Mouse (Mus musculus) duodenum, adult 2 months (tissue): ENCODE measurements around the gene Rtel1. TPM values are rescaled to one million over a fixed set of nuclear protein-coding genes. Genes with fewer than 3 reads are reported as not detected.

Source experiments
- polyA plus RNA-seq: library from polyadenylated mRNA; depleted of rRNA; stranded (reverse); fragments of >200 nt; gene quantifications from 2 replicates; pipeline ENCODE4 v1.2.3, GENCODE M21; 2012; ENCODE audit warnings: low replicate concordance; rRNA removed

The Rtel1 gene
- 14.4 and 16.6 TPM in 2 replicates for polyA plus RNA-seq

GRCm38 (mm10) chr2:181319248-181320102, at the start of gene Rtel1:
Gene Rtel1 (plus strand): TSS chr2:181319739.

GRCm38 (mm10) chr2:181287958-181288350, 31.6 kb upstream of the Rtel1 start, which contains the start of gene Gmeb2:
Gene Gmeb2 (minus strand): TSS chr2:181288035.

GRCm38 (mm10) chr2:181314080-181314810, 5.3 kb upstream of the Rtel1 start, which contains the start of gene Stmn3:
Gene Stmn3 (minus strand): TSS chr2:181314500.

GRCm38 (mm10) chr2:181364860-181365596, 45.5 kb downstream of the Rtel1 start, which contains the start of the genes Zgpat and Arfrp1:
Gene Zgpat (plus strand): TSS chr2:181364928.
Gene Arfrp1 (minus strand): TSS chr2:181365404.

GRCm38 (mm10) chr2:181379778-181380177, 60.2 kb downstream of the Rtel1 start, which contains the start of gene Lime1:
Gene Lime1 (plus strand): TSS chr2:181380078.

Other genes starting within 250 kb of the Rtel1 start
- gene Kcnq2, start 184.4 kb upstream of the Rtel1 start, polyA plus RNA-seq, result 0.38 and 0.50 TPM in 2 replicates
- 2.7 and 3.7 TPM in 2 replicates for gene Eef1a2, start 162.7 kb upstream of the Rtel1 start, polyA plus RNA-seq
- gene Ppdpf, start 132.5 kb upstream of the Rtel1 start, polyA plus RNA-seq, result 266 and 328 TPM in 2 replicates
- 1.1 and 6.9 TPM in 2 replicates for gene Ptk6, start 117.0 kb upstream of the Rtel1 start, polyA plus RNA-seq
- 0.57 and 0.96 TPM in 2 replicates for gene Srms, start 106.6 kb upstream of the Rtel1 start, polyA plus RNA-seq
- 0.30 and 0.58 TPM in 2 replicates for gene Fndc11, start 99.7 kb upstream of the Rtel1 start, polyA plus RNA-seq
- gene Helz2, start 77.7 kb upstream of the Rtel1 start, polyA plus RNA-seq, result 30.3 and 39.9 TPM in 2 replicates
- gene Gmeb2, start 31.7 kb upstream of the Rtel1 start, polyA plus RNA-seq, result 16.9 and 31.9 TPM in 2 replicates
- 2.8 and 2.9 TPM in 2 replicates for gene Stmn3, start 5.2 kb upstream of the Rtel1 start, polyA plus RNA-seq
- gene Zgpat, start 45.2 kb downstream of the Rtel1 start, polyA plus RNA-seq, result 12.9 and 14.2 TPM in 2 replicates
- 14.4 and 16.3 TPM in 2 replicates for gene Arfrp1, start 45.7 kb downstream of the Rtel1 start, polyA plus RNA-seq
- gene Lime1, start 60.3 kb downstream of the Rtel1 start, polyA plus RNA-seq, result 79.8 and 83.0 TPM in 2 replicates
- gene Zbtb46, start 139.7 kb downstream of the Rtel1 start, polyA plus RNA-seq, result 0.85 and 0.96 TPM in 2 replicates
- 0.06 TPM in 1 of 2 replicates, not detected in the other for gene Abhd16b, start 173.5 kb downstream of the Rtel1 start, polyA plus RNA-seq
- 12.0 and 12.4 TPM in 2 replicates for gene Tpd52l2, start 177.4 kb downstream of the Rtel1 start, polyA plus RNA-seq
- 20.8 and 23.1 TPM in 2 replicates for gene Dnajc5, start 200.7 kb downstream of the Rtel1 start, polyA plus RNA-seq